Mouse (Mus musculus): ENCODE measurements around the gene Gm6096.

DNA sequence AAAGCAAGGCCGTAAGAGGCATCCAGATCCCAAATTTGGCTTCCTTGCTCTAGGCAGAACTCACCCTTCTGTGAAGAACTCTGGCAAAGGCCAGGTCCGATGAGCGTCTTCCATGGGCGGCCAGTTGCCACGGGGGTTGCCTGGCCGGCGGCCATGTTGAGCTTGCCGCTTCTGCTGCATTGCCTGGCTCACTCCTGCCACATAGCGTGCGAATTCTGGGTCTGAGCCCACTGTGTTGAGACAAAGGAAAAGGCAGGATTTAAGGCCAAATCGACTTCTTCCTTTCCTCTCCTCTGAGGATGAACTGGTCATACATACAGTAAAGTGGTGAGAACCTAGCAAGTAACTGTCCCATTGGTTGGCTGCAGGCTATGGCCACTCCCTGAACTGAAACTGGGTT is 8.7 kb upstream of the Gm6096 start:
- TF ChIP-seq POLR2A (IDR thresholded peaks at IDR 0.05; ENCODE audit: low read depth, low read length), result no peak
- no peak for TF ChIP-seq CTCF (IDR thresholded peaks at IDR 0.05; ENCODE audit: extremely low read depth, insufficient read depth, insufficient read length, insufficient replicate concordance)
